Mouse (Mus musculus) heart, adult 8-10 months (tissue): ENCODE results near the gene Taz. TPM values are rescaled to one million over a fixed set of nuclear protein-coding genes. Genes with fewer than 3 reads are reported as not detected.
A peak's percentile ranks its signal among the peaks of the same experiment; 100 is the strongest.

ENCODE experiments used
- DNase-seq: peaks from one replicate; pipeline ENCODE4 v3.0.0; 2022; ENCODE audit warnings: low spot score
- total RNA-seq, 4 experiments: library from RNA; stranded (reverse); gene quantifications; 2 replicates each; pipeline ENCODE4 v1.2.4; 2022

Gene Taz
- 10 to 100 TPM; 47.1 to 63.2 (median 49.8) TPM for total RNA-seq

DNA sequence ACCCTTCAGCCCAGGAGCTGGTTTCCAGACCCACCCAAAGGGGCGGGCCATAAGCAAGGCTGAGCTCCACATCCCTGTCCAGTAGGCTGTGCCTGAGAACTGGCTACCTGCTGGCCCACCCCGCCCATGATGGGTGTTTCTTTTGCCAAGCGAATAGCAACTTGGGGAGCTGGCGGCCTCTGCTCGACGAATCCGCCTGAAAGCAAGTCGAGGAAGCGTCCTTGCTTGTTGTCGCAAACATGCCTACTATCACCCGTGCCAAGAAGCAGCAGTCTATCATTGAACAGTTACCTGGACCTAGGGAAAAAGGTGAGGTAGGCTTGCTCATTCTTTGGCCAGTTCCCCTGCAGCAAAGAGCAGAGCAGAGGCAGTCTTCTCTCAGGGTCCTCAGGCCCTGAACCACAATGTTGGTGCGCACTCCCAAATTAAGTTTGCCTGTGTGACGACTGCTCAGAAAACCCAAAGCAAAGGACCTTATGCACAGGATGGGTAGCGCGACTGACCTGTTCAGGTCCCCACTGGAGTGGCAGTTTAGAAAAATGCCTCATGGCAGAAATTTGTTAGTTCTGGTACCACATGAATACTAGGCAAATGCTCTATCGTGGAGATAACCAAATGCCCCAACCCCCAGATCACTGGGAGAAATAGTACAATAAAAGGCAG, at the start of gene Taz, which contains the start of gene Dnase1l1:
Gene Taz, plus strand, starts transcription at position 181 of the 663 bp plus-strand sequence.
Gene Dnase1l1, minus strand, starts transcription at position 606 of the 663 bp plus-strand sequence.
- peak; percentile 84 for DNase-seq

DNA sequence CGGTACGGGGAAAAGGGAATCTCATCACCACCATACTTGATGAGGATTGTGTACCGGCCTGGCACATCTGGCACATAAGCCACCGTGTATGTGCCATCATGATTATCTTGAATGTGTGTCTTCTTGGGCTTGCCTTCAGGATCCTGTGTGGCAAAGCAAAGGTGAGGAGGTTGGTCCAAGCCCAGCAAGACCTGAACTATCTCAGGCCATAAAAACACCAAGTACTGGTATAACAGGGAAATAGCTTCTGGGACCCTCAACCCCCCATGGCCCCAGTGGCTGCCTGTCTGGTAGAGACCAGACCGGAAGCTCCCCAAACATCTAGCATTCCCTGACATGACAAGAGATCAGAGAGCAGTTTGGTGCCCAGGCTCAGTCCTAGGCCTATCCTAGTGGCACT, 48.5 kb upstream of the Taz start:
- no peak for DNase-seq

DNA sequence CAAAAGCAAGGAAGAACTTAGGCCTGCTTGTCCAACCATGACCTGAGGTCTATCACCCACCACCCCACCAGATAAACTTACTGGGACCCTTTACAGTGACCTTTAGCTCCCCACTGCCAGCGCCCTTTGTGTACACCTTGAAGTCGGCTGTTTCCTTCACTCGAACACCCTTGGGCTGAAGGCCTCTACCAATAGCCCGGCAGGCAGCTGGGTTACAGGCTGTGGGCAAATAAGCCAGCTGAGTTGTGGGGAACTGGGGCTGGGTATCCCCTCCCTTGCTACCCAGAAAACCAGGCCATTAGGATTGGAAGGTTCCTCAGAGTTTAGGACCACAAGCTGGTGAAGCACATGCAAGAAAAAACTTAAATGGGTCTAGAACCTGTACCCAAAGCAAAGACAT, 41.4 kb upstream of the Taz start:
- DNase-seq: no peak

DNA sequence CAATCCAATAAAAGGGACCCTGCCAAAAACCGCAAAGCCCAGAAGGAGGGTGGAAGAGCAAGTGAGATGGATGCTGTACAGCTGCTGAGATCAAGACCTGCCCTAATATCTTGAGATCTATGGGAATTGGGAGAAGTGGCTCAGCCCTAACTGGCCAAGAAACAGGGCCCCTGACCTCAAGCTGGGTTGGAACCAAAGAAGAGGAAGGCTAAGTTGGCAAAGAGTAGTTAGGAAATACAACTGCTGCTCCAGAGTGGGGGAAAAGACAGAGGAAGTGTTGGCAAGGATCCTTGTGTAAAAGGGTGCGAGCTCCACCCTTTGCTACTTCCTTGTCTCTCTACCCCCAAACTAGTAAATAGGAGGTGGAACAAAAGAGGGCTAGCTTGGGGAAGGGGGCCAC, 38.3 kb upstream of the Taz start:
- no peak for DNase-seq

DNA sequence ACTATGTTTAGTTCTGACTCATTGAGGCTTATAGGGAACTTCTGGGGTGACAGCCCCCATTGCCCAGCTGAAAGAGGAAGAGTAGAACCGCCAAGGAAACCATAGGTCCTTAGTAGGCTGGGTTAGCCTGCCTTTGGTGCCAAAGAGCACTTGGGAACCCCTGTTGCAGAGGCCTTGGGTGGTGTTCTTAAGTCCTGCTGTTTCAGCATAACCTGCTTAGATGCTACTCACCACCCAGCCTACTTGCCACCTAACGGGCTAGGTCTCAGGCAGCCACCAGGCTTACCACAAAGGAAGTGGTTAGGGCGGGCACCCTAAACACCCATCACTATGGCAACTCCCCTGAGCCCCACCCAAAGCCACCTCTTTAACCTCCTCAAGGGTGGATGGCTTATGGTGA, 37.9 kb upstream of the Taz start:
- no peak for DNase-seq

DNA sequence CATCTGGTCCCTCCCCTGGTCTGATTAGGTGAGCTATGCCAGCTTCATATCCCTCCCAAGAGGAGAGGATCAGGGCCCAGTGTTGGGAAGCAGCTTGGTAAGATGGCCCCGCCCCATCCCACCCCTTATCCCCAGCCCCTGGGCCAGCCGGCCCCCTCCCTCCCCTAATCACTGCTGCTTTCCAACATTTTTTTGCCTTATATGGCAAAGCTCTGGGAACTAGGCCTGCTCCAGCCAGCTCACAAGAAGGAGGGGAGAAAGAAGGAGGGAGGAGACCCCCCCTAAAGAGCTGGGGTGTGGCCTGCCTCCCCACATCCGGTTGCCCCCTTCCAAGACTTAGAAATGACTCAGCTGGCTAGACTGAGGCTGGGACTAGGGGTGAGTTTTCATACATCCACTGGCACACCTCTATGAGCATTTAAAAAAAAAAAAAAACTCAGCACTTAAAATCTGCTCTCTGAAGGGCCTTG, 37.1 kb upstream of the Taz start:
- DNase-seq: peak; percentile 71

DNA sequence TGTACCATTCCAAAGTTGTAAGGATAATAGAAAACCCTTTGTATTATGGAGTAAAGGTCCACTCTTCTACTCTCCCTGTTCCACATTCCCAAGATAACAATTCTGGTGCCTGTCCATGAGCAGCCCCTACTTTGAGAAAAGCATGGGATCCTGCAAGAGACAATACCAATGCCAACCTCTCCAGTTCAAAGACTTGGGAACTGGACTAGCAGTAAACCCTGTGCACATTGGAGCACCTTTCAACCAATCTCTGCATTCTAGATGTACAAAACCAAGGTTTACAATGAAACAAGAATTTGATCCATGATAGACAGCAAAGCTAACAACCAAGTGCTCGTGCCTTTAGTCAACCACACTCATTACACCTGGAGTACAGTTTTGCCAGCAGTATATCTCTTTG, 36.6 kb upstream of the Taz start:
- DNase-seq: no peak

DNA sequence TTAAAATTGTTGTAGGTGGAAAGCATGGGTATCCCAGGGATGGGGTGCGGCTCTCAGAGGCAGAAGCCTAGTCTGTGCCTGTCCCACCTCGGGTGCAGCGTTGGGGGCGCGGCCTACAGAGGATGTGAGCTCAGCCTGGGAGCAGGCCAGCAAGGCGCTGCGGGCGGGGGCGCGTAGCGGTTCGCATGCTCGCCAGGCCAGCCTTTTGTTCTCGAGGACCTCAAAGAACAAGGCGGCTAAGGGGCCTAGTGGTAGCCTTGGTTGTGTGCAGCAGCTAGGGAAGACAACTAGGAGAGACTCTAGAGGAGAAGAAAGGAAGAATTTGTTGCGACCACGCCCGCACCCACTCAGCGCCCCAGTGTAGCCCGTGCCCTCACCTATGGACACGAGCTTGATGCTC, 36.0 kb upstream of the Taz start:
- peak; percentile 82 for DNase-seq

DNA sequence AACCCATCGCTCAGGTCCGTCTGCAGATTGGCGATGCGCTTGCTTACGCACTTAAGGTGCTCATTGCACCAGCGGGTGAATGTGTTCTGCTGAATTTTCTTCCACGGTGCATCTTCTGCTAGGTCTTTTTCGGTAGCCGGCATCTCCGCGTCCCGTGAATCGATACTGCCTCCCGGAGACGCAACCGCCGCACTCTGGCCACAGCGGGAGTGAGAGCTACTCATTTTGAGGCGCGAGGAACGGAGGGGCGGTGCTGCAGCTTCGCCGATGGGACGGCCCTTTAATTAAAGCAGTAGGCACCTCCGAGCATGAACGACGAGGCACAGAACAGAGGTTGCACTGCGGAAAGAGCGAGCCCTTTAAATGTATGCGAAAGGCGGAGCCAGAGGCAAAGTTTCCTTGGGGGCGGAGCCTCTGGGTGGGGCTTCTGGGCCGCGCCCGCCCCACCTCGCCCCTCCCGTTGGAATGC, 35.5 kb upstream of the Taz start:
- peak; percentile 89 for DNase-seq

DNA sequence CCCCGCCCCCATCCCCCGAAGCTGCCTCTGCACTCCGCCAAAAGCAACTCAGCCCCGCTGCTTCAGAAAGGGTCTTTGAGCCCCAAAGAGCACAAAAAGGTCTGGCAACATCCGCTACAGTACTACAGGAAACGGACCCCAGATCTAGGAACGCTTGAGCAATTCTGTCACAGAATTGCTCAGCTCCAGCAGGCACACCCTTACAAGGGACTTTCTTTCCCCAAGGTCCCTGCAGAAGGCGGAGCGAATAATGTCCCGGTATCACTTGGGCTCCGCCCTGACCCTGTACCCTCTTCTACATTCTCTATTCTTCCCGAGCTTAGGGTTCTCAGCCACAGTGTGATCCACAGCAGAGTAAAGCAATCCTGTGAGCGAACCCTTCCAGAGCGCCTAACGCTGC, 35.0 kb upstream of the Taz start:
- DNase-seq: peak; percentile 41

DNA sequence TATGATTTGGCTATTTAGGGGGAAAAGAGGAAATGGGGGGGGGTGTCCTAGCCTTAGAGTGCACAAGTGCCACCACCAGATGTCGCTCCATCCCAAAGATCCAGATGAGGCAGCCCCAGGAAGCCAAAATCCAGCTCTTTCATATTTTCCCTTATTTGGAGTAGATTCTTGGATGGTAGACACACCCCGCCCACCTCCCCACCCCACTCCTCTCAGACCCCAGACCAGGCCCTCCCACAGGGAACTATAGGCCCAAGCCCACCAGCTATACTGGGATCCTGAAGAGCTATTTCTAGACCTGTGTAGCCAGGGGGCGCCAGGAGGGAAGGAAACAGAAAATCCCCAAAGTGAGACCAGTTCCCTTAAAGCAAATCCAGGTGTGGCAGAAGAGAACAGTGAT, 33.1 kb upstream of the Taz start:
- no peak for DNase-seq

DNA sequence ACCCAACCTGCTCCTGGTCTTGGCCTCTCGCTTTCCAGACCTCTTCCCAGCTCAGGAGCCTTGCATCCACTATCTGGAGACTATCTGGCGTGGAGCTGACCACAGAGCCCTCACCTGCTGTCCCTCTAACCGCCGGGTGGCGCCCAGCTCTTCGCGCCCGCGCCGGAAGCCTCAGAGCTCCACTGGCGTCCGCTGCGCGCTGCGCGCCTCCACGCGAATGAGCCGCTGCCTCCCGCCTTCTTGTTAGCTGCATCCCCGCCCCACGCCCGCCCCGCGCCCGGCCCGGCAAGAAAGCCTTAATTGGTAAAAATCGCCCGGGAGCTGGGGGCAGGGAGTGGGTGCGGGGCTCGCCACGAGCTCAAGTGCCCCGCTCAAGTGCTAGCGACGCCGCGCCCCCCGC, 32.1 kb upstream of the Taz start, which contains the start of gene Flna:
Gene Flna, minus strand, starts transcription at position 206 of the 400 bp plus-strand sequence.
- DNase-seq: peak; percentile 62

DNA sequence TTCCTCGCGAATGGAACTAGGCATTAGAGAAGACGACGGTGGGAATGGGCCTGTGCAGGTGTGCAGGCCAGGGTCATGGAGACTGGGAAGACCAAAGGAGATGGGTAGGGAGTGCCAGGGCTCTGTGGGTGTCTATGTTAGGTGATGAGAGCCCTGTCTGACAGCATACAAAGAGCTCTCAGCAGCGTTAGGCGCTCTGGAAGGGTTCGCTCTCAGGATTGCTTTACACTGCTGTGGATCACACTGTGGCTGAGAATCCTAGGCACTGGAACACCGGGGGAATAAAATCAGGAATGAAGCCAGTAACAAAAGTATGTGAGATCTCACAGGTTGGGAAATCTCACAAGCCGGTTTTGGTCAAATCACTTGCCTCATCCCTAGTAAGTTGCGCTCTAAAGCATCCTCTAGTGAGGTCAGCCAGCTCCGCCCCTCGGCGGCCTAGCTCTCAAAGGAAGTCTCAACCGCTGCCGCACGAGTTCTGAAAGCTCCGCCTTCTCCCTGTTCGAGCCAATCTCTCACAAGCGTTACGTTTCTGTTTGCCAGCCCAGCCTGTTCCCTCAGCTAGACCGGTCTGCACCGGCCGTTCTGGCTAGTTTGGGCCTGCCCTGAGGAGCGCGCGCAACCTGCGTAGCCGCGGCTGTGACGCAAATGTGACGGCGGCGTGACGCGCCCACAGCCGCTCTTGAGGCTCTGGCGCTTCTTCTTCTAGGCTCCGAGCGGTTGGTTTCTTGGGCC, 27.4 kb upstream of the Taz start, which contains the start of gene Emd:
Gene Emd, plus strand, starts transcription at position 535 of the 735 bp plus-strand sequence.
- peak; percentile 90 for DNase-seq

DNA sequence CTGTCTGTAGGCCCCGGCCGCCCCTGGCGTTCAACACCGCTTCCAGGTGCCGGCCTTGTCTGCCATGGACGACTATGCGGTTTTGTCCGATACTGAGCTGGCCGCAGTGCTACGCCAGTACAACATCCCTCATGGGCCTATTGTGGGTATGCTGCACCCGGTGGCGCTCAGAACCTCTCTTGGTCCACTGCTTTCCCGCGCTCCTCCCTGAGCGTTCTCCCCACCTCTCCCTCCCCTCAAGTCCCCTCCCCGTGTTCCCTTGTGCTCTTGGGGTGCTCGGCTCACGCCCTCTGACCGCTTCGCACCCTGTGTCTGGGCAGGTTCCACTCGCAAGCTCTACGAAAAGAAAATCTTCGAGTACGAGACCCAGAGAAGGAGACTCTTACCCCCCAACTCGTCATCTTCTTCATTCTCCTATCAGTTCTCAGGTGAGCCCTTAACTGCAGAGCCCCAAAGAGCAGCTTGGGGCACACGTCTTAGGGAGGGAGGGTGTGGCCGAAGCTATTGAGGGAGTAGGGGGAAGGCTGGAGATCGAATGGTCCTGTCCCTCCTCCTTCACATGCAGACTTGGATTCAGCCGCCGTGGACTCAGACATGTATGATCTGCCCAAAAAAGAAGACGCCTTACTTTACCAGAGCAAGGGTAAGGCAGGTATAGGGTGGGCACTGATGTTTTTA, 26.7 kb upstream of the Taz start:
- DNase-seq: no peak

DNA sequence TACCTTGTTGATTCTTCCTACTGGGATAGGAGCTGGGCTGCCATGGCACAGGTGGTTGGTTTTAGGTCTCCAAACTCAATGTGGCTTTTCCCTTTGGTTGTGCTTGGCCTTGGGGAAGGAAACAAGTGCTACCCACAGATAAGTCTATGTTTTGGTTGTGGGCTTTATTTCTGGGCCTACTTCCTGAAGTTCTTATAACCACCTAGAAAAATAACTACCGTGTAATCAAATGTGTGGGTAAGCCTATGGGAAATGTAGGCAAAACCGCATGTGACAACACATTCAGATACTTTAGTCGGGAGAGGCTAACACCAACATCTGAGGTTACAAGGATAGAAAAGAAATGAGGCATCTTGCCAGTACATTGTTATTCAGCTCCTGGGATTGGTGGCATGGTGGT, 24.0 kb upstream of the Taz start:
- no peak for DNase-seq

DNA sequence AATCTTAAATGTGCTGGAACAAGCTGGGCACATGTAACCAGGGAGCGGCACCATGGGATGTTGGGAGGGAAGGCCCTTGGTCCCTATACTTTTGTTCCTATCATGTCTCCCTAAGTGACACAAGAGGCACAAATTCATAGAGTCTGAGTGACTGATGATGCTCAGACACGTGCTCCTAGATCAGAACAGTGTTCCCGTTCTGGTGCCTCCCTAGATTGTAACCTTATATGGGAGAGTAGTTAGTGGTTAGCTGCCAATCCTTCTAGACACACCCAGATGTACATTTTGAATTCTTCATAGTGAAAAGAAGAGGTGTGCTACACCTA, 12.0 kb upstream of the Taz start:
- no peak for DNase-seq

DNA sequence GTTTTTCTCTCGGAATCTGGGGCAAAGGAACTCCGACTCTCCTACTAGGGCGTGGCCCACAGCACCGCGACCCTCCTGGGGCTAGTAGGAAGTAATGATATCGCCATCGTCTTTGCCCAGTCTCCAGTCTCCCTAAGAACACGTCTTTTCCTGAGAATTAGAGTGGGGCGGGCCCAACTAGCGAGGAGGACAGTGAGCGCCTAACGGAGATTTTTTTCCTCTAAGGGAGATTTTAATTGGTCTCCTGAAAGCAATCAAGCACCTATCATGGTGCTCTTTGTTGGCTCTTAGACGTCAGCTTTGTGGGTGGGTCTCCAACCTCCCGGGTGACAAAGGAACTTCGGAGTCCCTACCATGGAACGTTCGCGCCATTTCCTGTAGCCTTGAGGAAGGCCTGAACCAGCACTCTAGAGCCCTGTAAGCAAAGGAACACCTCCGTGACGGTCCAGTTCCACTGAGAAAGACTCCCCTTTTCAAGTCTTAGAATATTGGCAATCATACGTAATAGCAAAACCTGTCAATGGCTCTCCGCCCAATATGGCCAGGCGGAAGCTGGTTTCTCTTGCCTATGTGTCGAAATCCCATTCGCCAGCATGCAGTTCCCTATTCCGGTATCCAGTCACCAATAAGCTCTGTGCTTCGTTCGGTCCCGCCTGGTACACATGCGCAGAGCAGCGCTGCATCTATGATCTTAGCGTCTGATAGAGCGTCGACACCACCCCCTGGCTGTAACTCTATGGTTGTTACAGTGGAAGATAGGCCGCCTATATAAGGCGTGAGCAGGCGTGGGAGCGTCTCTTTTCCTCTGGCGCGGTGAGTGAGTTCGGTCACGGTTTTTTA, 11.4 kb upstream of the Taz start, which contains the start of gene Rpl10:
Gene Rpl10, plus strand, starts transcription at position 751 of the 840 bp plus-strand sequence.
- peak; percentile 92 for DNase-seq

DNA sequence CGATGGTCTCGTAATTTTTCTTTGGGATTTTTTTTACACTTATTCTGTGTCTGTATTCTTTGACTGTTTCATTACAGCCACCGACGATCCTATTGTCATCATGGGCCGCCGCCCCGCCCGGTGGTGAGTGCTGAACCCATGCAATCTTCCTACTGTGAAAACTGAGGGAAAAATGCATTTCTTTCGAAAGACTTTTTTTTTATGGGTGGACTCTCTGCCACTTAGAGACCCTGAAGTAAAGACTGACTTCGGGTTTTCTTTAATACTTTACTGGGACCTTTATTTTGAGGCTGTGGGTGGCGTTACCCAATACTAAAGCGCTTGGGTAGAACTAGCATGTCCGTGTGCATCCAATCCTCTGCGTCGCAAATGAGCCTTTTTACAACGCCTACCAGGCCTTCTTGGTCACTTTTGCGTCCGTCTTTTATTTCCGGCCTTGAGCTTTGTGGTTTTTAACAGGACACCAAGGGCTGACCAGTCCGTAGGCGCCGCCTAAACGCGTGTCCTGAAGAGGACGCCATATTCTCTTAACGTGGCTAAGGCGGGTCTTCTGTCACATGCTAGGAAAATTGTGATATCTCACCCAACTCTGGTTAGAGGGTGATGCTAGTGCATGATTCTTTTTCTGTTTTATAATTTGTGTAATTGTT, 10.7 kb upstream of the Taz start:
- DNase-seq: no peak

DNA sequence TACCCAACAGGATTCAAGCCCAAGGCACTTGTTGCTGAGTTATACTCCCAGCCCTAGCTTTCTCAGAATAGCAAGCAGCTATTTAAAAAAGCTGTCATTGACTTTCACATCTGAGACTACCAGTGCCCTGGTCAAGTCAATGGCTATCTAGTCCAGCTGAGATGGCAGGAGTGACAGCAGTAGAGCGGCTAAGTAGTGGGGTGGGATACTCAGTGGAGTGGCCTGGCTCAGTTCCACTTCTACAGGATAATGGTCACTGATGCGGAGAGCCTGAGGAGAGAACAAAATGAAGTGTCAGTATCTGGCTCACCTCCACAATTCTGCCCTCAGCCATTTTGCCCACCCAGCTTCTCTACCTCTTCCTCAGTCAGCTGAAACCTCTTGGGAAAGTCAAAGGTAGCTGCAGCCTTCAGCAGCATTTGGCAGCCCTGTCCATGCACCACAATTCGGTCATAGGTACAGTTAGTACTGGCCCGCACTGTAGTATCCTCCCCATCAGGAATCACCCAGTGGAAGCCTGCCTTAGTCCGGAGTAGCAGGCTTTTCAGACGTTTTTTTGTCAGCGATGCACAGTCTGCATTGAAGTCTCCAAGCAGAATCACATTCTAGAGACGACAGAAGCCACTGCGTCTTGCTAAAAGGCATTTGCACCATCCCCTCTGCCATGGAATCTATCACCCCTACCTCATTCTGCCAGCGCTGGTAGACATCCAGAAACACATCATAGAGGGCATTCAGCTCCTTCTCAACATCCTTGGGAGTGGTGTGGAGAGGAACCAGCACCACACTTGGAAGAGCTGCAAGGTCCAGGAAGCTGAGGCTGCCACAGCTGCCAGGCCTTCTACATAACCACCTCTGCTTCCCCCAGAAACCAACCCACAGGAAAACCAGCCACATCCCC, 8.0 kb upstream of the Taz start:
- DNase-seq: no peak

DNA sequence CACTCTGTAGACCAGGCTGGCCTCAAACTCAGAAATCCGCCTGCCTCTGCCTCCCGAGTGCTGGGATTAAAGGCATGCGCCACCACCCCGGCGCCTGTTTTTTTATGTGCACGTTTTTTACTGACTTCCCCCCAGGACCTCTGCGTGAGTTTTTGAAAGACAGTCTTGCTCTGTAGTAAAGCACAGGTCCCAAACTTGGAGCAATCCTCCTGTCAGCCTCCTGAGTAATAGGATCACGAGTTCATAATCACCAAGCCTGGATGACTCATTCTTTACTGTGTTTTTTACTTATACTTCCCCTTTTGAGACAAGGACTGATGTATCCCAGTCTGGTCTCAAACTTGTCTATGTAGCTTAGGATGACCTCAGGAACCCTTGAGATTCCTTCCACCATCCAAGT, 3.8 kb upstream of the Taz start:
- DNase-seq: no peak
